Mouse (Mus musculus): ENCODE data around the gene Fbxo17.
"Not testable (repeated sequence)": the region's sequence is repeated elsewhere in the genome, so short reads cannot be mapped to it uniquely, and the experiment has no call there.

The Fbxo17 gene

GRCm38 (mm10) chr7:28716590-28717281, at the start of gene Fbxo17:
Fbxo17 (plus strand) TSS chr7:28716804.
- DNase-seq (ENCODE audit: low spot score), result peak; percentile 67

GRCm38 (mm10) chr7:28671172-28671571, 45.4 kb upstream of the Fbxo17 start:
- DNase-seq (ENCODE audit: low spot score), result no peak

GRCm38 (mm10) chr7:28672276-28672675, 44.3 kb upstream of the Fbxo17 start:
- no peak for DNase-seq (ENCODE audit: low spot score)

- DNase-seq (ENCODE audit: low spot score), result not testable (repeated sequence)
Observed at GRCm38 (mm10) chr7:28672786-28673185, 43.8 kb upstream of the Fbxo17 start.

- DNase-seq (ENCODE audit: low spot score), result no peak
Observed at GRCm38 (mm10) chr7:28674994-28675393, 41.6 kb upstream of the Fbxo17 start.

GRCm38 (mm10) chr7:28675746-28676145, 40.9 kb upstream of the Fbxo17 start:
- DNase-seq (ENCODE audit: low spot score), result no peak

GRCm38 (mm10) chr7:28676811-28677541, 39.6 kb upstream of the Fbxo17 start:
- no peak for DNase-seq (ENCODE audit: low spot score)

GRCm38 (mm10) chr7:28677624-28678023, 39.0 kb upstream of the Fbxo17 start:
- no peak for DNase-seq (ENCODE audit: low spot score)

GRCm38 (mm10) chr7:28691075-28691474, 25.5 kb upstream of the Fbxo17 start:
- no peak for DNase-seq (ENCODE audit: low spot score)

GRCm38 (mm10) chr7:28692545-28693320, 23.9 kb upstream of the Fbxo17 start, which contains the start of gene Fbxo27:
Fbxo27 (plus strand) TSS chr7:28692849.
- no peak for DNase-seq (ENCODE audit: low spot score)

- DNase-seq (ENCODE audit: low spot score), result peak; percentile 84
Observed at GRCm38 (mm10) chr7:28693321-28693966, 23.2 kb upstream of the Fbxo17 start.

- DNase-seq (ENCODE audit: low spot score), result no peak
Observed at GRCm38 (mm10) chr7:28694423-28694822, 22.2 kb upstream of the Fbxo17 start.

- DNase-seq (ENCODE audit: low spot score), result no peak
Observed at GRCm38 (mm10) chr7:28694966-28695511, 21.6 kb upstream of the Fbxo17 start.

GRCm38 (mm10) chr7:28697277-28697676, 19.3 kb upstream of the Fbxo17 start:
- DNase-seq (ENCODE audit: low spot score), result no peak

- DNase-seq (ENCODE audit: low spot score), result no peak
Observed at GRCm38 (mm10) chr7:28700269-28700668, 16.3 kb upstream of the Fbxo17 start.

GRCm38 (mm10) chr7:28701306-28701705, 15.3 kb upstream of the Fbxo17 start:
- not testable (repeated sequence) for DNase-seq (ENCODE audit: low spot score)

GRCm38 (mm10) chr7:28702601-28703143, 13.9 kb upstream of the Fbxo17 start:
- DNase-seq (ENCODE audit: low spot score), result no peak

GRCm38 (mm10) chr7:28709454-28709853, 7.2 kb upstream of the Fbxo17 start:
- DNase-seq (ENCODE audit: low spot score), result no peak

- DNase-seq (ENCODE audit: low spot score), result no peak
Observed at GRCm38 (mm10) chr7:28710962-28711361, 5.6 kb upstream of the Fbxo17 start.

GRCm38 (mm10) chr7:28714667-28715066, 1.9 kb upstream of the Fbxo17 start:
- DNase-seq (ENCODE audit: low spot score), result no peak

- no peak for DNase-seq (ENCODE audit: low spot score)
Observed at GRCm38 (mm10) chr7:28715598-28715997, 1.0 kb upstream of the Fbxo17 start.

All from yolk sac, embryonic 10.5 days (tissue).